Mouse (Mus musculus): ENCODE data around the gene Aldh1l2. TPM values are rescaled to one million over a fixed set of nuclear protein-coding genes. Genes with fewer than 3 reads are reported as not detected.

The Aldh1l2 gene
- total and polyA plus RNA-seq, 3 experiments: 0.34 to 0.59 TPM; not detected in 1

DNA sequence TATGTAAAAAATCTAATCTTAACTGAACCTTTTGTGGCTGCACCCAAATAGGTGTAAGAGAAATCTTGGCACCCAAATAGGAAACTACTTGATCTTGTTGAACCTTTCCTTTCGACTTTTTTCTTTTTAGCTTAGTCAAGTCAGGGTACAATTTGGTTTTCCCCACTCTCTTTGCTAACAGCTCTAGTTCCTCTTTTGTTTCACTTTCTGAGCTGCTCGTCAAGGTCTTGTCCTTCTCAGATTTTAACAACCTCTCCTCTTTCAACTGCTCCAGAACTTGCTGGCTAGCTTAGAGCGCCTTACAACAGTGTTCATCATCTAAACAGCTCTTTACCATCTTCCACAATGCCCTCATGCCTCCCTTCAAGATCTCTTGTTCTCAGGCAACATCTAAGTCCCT, 76.4 kb downstream of the Aldh1l2 start:
- no peaks in the 10 kb centered on the region for H3K79me2 ChIP-seq (replicated peaks; ENCODE audit: control insufficient read depth, extremely low read depth, insufficient read depth, poor library complexity, severe bottlenecking)
- no peaks in the 10 kb centered on the region for H3K27me3 ChIP-seq (replicated peaks)
- dilution Hi-C loops (cut with MboI; ENCODE audit: extremely low pct_ligation_motif_present, extremely low pct_unique_long_range_greater_than_20kb, low sequenced_read_pairs): no loop called here
- no peak overlapping the region for H3K4me3 ChIP-seq (replicated peaks in 1 of 3; ENCODE audit: low read depth in 2 of 3, low read length in 2 of 3, poor library complexity in 1 of 3)
- H3K27ac ChIP-seq (ENCODE audit: insufficient read depth, low read depth): peak overlapping the region; percentile 46; the same call in 1 of the 2 replicates
- DNase-seq (ENCODE audit: extremely low read depth): peak; percentile 53
- TF ChIP-seq ETS1 (conservative IDR thresholded peaks at IDR 0.05; ENCODE audit: low read depth, low read length): no peak
- TF ChIP-seq MAX (IDR thresholded peaks at IDR 0.05; ENCODE audit: low read length): no peak
- TF ChIP-seq MAFK (IDR thresholded peaks at IDR 0.05; ENCODE audit: insufficient replicate concordance, low read length): no peak
- no peak for TF ChIP-seq TBP (conservative IDR thresholded peaks at IDR 0.05; ENCODE audit: low read depth, low read length)
- TF ChIP-seq ELF1 (IDR thresholded peaks at IDR 0.05; ENCODE audit: low read depth, low read length): no peak
- TF ChIP-seq MXI1 (IDR thresholded peaks at IDR 0.05; ENCODE audit: low read depth, low read length): no peak
- no peak for TF ChIP-seq ZC3H11A (IDR thresholded peaks at IDR 0.05; ENCODE audit: low read depth, low read length)
- no peak for TF ChIP-seq ZMIZ1 (IDR thresholded peaks at IDR 0.05; ENCODE audit: low read depth, low read length)
- 0 out of 2 replicates have a peak, but pooled peaks have one; percentile 20 for TF ChIP-seq E2F4 (IDR thresholded peaks at IDR 0.05; ENCODE audit: insufficient replicate concordance, low read depth, low read length)
- no peak for TF ChIP-seq RAD21 (IDR thresholded peaks at IDR 0.05; ENCODE audit: low read depth, low read length)
- TF ChIP-seq JUND (conservative IDR thresholded peaks at IDR 0.05; ENCODE audit: low read depth, low read length): no peak
- TF ChIP-seq SMC3 (IDR thresholded peaks at IDR 0.05; ENCODE audit: low read depth, low read length): no peak
- TF ChIP-seq IRF4 (IDR thresholded peaks at IDR 0.05; ENCODE audit: low read depth, low read length): peak; percentile 55
- peak; percentile 44; the same call in 1 of the 2 replicates for TF ChIP-seq ZNF384 (IDR thresholded peaks at IDR 0.05; ENCODE audit: low read depth, low read length)
- TF ChIP-seq ZKSCAN1 (IDR thresholded peaks at IDR 0.05; ENCODE audit: borderline replicate concordance, low read depth, low read length): no peak
- TF ChIP-seq GABPA (IDR thresholded peaks at IDR 0.05; ENCODE audit: insufficient replicate concordance, low read depth, low read length): no peak
- no peak for TF ChIP-seq JUN (IDR thresholded peaks at IDR 0.05; ENCODE audit: insufficient read depth, low read depth, low read length)
- no peak for TF ChIP-seq NELFE (IDR thresholded peaks at IDR 0.05; ENCODE audit: low read depth, low read length)
- no peak for TF ChIP-seq CTCF (conservative IDR thresholded peaks at IDR 0.05 in 1 of 2, IDR thresholded peaks at IDR 0.05 in 1 of 2; ENCODE audit: low read depth in 2 of 2, low read length in 2 of 2)
- no peak for TF ChIP-seq SIN3A (IDR thresholded peaks at IDR 0.05; ENCODE audit: low read length)
- TF ChIP-seq CHD1 (IDR thresholded peaks at IDR 0.05; ENCODE audit: low read depth, low read length): no peak
- TF ChIP-seq KAT2A (IDR thresholded peaks at IDR 0.05; ENCODE audit: insufficient replicate concordance, low read length): no peak
- TF ChIP-seq USF1 (IDR thresholded peaks at IDR 0.05; ENCODE audit: low read depth, low read length): no peak
- no peak for TF ChIP-seq MAZ (IDR thresholded peaks at IDR 0.05; ENCODE audit: low read depth, low read length)
- peak; percentile 43; the same call in 1 of the 2 replicates for TF ChIP-seq EP300 (IDR thresholded peaks at IDR 0.05; ENCODE audit: low read length)
- H3K36me3 ChIP-seq (replicated peaks in 1 of 2; ENCODE audit: control insufficient read depth in 1 of 2, insufficient read depth in 1 of 2, low read length in 1 of 2): peaks cover 21 to 24% of the 10 kb centered on the region in 2 experiments
- no peak overlapping the region for H3K4me2 ChIP-seq (ENCODE audit: insufficient read depth, low read depth, poor library complexity, severe bottlenecking)
- peaks cover 24% of the 10 kb centered on the region for H3K9me3 ChIP-seq (replicated peaks; ENCODE audit: low read length)
- H3K4me1 ChIP-seq (ENCODE audit: control insufficient read depth in 1 of 2, insufficient read depth in 2 of 2): peaks cover 0 to 7% of the 10 kb centered on the region in 2 experiments; a peak in 2 of 4 replicates
- in situ Hi-C loops (cut with MboI; ENCODE audit: low pct_ligation_motif_present, low pct_unique_long_range_greater_than_20kb, low sequenced_read_pairs): no loop called here
- no peak overlapping the region for H3K9ac ChIP-seq (ENCODE audit: insufficient read depth, low read depth)
